Mouse (Mus musculus) kidney, adult 18-20 months (tissue): Measurements from ENCODE around the gene Vdr.
"Not testable (repeated sequence)": the region's sequence is repeated elsewhere in the genome, so short reads cannot be mapped to it uniquely, and the experiment has no call there.

Experiments
- DNase-seq: peaks from one replicate; pipeline ENCODE4 v3.0.0; 2021

Gene Vdr

GRCm38 (mm10) chr15:97875784-97876183, 34.6 kb downstream of the Vdr start:
- DNase-seq = no peak

GRCm38 (mm10) chr15:97873717-97874116, 36.7 kb downstream of the Vdr start:
- no peak for DNase-seq

- DNase-seq = no peak
Observed at GRCm38 (mm10) chr15:97872161-97872560, 38.3 kb downstream of the Vdr start.

- no peak for DNase-seq
Observed at GRCm38 (mm10) chr15:97871055-97872030, 39.1 kb downstream of the Vdr start.

- DNase-seq = not testable (repeated sequence)
Observed at GRCm38 (mm10) chr15:97870116-97870515, 40.3 kb downstream of the Vdr start.

- no peak for DNase-seq
Observed at GRCm38 (mm10) chr15:97868985-97869384, 41.4 kb downstream of the Vdr start.

GRCm38 (mm10) chr15:97865988-97866387, 44.4 kb downstream of the Vdr start:
- DNase-seq = no peak

- no peak for DNase-seq
Observed at GRCm38 (mm10) chr15:97865175-97865574, 45.3 kb downstream of the Vdr start.

- no peak for DNase-seq
Observed at GRCm38 (mm10) chr15:97864361-97865045, 45.9 kb downstream of the Vdr start.

GRCm38 (mm10) chr15:97863494-97863881, 46.9 kb downstream of the Vdr start:
- DNase-seq = no peak

GRCm38 (mm10) chr15:97862881-97863493, 47.4 kb downstream of the Vdr start:
- no peak for DNase-seq

GRCm38 (mm10) chr15:97860353-97860752, 50.1 kb downstream of the Vdr start:
- DNase-seq = no peak

GRCm38 (mm10) chr15:97858431-97858830, 52.0 kb downstream of the Vdr start:
- DNase-seq = no peak

GRCm38 (mm10) chr15:97854551-97854950, 55.9 kb downstream of the Vdr start:
- no peak for DNase-seq

- no peak for DNase-seq
Observed at GRCm38 (mm10) chr15:97854059-97854458, 56.4 kb downstream of the Vdr start.

- no peak for DNase-seq
Observed at GRCm38 (mm10) chr15:97852291-97852690, 58.1 kb downstream of the Vdr start.

GRCm38 (mm10) chr15:97851011-97851410, 59.4 kb downstream of the Vdr start:
- DNase-seq = no peak

GRCm38 (mm10) chr15:97850441-97850840, 60.0 kb downstream of the Vdr start:
- DNase-seq = no peak

- DNase-seq = peak; percentile 89
Observed at GRCm38 (mm10) chr15:97849116-97849911, 61.1 kb downstream of the Vdr start.

- DNase-seq = no peak
Observed at GRCm38 (mm10) chr15:97847866-97848265, 62.6 kb downstream of the Vdr start.

GRCm38 (mm10) chr15:97847285-97847684, 63.1 kb downstream of the Vdr start:
- DNase-seq = no peak

- DNase-seq = no peak
Observed at GRCm38 (mm10) chr15:97846121-97846882, 64.1 kb downstream of the Vdr start.
